Mouse (Mus musculus): Measurements from ENCODE around the gene Zbtb17. TPM values are rescaled to one million over a fixed set of nuclear protein-coding genes. Genes with fewer than 3 reads are reported as not detected.

Zbtb17 gene
- 10 to 100 TPM; 16.2 to 16.7 TPM for total RNA-seq (2021)
- long read RNA-seq, experiment 1, partial matches to known transcripts, result 2 of 10 reads
- long read RNA-seq, experiment 1, other reads (novel, unspliced or antisense), result 4 of 10 reads
- long read RNA-seq, experiment 2, transcript Zbtb17-201 (16 exons, 2,722 nt), result major isoform, 17 of 25 reads
- long read RNA-seq, experiment 2, partial matches to known transcripts, result 5 of 25 reads
- long read RNA-seq, experiment 2, other reads (novel, unspliced or antisense), result 3 of 25 reads

DNA sequence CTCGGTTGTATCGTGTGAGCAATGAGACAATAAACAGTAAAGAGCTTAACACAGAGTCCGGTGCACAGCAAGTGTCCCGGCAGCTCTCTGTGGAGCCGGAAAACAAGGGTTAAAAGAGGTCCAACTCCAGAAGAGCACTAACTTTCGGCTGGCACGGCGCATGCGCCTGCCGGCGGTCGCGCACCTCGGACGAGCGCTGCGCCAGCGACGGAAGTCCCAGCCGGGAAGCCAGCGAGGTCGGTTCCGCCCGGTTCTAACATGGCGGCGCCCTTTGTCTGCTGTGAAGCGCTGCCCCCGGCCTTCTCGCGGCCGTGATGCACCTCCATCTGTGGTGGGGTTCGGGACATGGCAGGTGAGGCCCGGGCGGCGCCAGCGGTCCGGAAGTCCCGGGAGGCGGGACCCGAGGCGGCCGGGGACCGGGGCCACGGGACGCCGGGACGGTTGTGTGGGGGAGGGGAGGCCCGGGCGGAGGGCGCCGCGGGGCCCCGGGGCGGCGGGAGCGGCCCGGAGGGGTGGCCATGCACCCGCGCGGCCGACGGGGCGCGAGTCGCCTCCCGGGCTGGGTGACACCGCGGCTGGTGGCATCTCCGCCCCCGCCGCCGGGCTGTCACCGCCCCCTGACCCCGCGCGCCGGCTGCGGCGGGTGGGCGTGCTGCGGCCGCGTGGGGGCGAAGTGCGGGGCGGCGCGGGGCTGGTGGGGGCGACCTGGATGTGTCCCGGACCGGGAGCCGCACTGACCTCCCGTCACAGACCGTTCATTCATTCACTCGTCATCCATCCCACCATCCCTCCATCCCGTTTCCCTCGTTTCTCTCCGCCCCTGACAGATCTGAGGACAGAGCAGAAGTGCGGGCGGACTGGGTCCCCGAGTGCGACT, at the start of gene Zbtb17:
Gene Zbtb17 (plus strand): TSS at position 204 of the 877 bp plus-strand sequence.
- peak; percentile 90 for DNase-seq
- intact Hi-C loops (cut with DNase I; ENCODE audit: low total_unique reads), result no loop called here

GRCm38 (mm10) chr4:141394751-141395150, 49.7 kb upstream of the Zbtb17 start:
- no peak for DNase-seq
- intact Hi-C loops (cut with DNase I; ENCODE audit: low total_unique reads), result no loop called here

GRCm38 (mm10) chr4:141397861-141398260, 46.6 kb upstream of the Zbtb17 start:
- intact Hi-C loops (cut with DNase I; ENCODE audit: low total_unique reads), result no loop called here
- no peak for DNase-seq

DNA sequence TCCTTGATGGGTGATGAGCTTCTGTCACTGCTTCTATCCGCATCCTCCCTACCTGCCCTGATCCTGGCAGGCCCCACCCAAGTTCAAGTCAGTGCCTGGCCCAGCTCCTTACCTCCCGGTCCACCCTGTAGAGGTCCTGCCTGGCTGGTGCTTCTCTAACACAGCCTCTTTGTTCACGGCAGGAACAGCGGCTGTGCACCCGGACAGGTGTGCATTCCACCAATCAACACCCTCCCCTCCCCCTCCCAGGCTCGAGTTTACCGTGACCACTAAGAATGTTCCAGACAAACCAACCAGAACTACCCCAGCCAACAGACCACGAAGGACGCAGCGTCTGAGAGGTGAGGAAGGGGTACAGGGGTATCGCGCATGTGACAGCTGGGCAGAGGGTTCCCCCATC, 45.9 kb upstream of the Zbtb17 start, which contains the start of gene Clcnka:
Gene Clcnka (minus strand): TSS at position 180 of the 400 bp plus-strand sequence.
- intact Hi-C loops (cut with DNase I; ENCODE audit: low total_unique reads), result no loop called here
- DNase-seq, result no peak

GRCm38 (mm10) chr4:141400171-141400570, 44.3 kb upstream of the Zbtb17 start:
- no peak for DNase-seq
- intact Hi-C loops (cut with DNase I; ENCODE audit: low total_unique reads), result no loop called here

GRCm38 (mm10) chr4:141404518-141405313, 39.7 kb upstream of the Zbtb17 start:
- peak; percentile 80 for DNase-seq
- intact Hi-C loops (cut with DNase I; ENCODE audit: low total_unique reads), result loop anchor here (2.0 kb wide), 1 partner anchor 170 kb away; no protein-coding TSS in a partner anchor

GRCm38 (mm10) chr4:141405314-141405622, 39.2 kb upstream of the Zbtb17 start:
- no peak for DNase-seq
- intact Hi-C loops (cut with DNase I; ENCODE audit: low total_unique reads), result loop anchor here (2.0 kb wide), 1 partner anchor 170 kb away; no protein-coding TSS in a partner anchor

- intact Hi-C loops (cut with DNase I; ENCODE audit: low total_unique reads), result no loop called here
- DNase-seq, result peak; percentile 62
Observed at GRCm38 (mm10) chr4:141406516-141407299, 37.7 kb upstream of the Zbtb17 start.

GRCm38 (mm10) chr4:141408577-141408976, 35.9 kb upstream of the Zbtb17 start:
- intact Hi-C loops (cut with DNase I; ENCODE audit: low total_unique reads), result no loop called here
- DNase-seq, result no peak

DNA sequence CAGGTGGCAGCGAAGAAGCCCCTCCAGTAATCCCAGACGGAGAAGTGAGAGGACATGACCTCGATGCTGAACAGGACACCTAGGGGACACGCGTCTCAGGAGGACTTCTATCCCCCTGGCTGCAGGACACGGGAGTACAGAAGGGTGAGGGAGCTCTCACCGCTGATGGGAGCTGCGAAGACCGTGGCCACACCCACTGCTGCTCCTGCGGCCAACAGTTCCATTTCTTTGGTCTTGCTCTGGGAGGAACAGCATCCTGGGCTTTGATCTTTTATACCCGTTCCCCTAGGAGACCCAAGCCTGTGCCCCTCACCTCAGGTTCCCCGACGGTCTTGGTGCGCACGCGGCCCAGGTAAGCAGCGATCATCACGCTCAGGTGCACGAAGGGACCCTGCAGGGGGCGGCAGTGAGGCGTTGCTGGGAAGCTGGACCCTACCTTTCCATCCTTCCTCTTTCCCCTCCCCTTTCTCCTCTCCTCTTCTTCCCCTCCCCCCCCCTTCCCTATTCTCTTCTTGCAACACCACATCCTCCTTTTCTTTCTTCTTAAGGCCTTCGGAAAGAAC, 32.9 kb upstream of the Zbtb17 start:
- intact Hi-C loops (cut with DNase I; ENCODE audit: low total_unique reads), result no loop called here
- no peak for DNase-seq

DNA sequence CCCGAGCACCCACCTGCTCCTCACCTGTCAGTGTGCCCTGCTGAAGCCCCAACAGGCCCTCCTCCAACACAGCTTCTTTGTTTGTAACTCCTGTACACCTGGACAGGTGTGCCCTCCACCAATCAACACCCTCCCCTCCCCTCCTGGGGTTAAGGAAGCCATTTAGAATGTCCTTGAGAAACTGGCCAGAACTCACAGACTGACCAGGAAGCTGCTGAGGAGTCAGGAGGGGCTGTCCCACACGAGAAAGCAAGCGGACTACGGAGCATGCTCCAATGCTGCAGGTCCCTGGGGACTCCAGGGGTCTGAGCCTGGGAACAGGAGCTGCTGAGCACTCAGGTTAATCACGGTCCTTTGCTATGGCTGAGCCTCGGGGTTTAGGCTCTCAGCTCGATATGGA, 28.5 kb upstream of the Zbtb17 start, which contains the start of gene Clcnkb:
Gene Clcnkb (minus strand): TSS at position 91 of the 400 bp plus-strand sequence.
- no peak for DNase-seq
- intact Hi-C loops (cut with DNase I; ENCODE audit: low total_unique reads), result no loop called here

DNA sequence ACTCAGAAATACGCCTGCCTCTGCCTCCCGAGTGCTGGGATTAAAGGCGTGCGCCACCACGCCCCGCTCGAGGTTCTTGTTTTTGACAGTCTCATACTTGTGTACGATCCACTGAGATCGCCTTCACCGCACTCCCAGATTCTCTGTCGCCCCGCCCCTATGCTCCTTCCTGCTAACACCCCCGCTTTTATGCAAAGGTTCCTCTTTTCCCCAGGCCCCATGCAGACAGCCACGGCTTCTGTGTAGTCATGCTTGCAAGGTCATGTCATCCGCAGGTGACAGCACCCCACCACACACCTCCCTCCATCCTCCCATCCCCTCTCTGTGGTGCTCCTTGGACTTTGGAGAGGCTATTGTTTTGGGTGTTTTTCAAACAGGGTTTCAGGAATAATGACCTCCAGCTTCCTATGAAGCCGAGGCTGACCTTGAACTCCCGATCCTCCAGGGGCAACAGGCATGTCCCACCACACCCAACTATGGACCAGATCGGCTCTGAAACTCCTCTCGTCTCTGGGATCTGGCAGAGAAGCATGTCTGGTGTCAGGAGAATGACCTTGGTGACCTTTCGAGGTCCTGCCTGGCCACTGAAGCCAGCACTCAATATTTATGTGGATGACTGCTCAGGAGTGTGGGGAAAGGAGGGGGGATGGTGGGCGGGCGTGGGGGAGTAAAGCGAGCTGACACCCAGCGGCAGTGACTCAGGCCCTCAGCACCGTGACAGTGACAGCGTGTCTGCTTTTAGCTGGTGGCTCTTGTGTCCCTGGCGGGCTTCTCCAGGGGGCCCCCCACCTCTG, 24.9 kb upstream of the Zbtb17 start:
- DNase-seq, result no peak
- intact Hi-C loops (cut with DNase I; ENCODE audit: low total_unique reads), result no loop called here

DNA sequence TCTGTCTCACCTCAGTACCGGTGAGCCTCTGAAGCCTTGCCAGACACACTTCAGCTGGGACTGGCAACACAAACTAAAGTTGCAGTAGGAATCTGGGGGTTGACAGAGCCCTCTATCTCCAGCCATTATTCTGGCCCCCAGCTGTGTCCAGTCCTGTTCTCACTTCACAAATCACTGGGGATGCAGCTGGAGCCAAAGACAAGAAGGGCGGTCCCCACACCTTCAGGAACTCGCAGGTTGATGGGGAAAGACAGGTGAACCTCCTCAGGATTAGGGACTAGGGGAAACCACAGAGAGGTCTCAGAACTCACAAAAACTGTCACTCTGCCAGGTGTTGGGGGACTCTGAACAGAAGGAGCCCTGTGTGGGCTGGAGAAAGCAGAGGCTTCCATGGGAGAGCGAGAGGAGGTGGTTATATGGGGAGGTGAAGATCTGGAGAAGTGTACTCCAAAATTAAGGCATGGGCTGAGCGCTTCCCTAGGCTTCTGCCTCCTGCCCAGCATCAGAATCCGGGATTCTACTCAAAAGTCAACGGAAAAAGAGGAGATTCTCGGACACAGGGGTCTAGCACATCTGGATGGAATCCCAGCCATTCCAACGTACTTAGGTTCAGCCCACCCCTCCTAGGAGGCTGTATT, 24.1 kb upstream of the Zbtb17 start, which contains the start of gene Hspb7:
Gene Hspb7 (plus strand): TSS at position 588 of the 638 bp plus-strand sequence.
- no peak for DNase-seq
- intact Hi-C loops (cut with DNase I; ENCODE audit: low total_unique reads), result no loop called here

- DNase-seq, result no peak
Observed at GRCm38 (mm10) chr4:141420886-141421285, 23.6 kb upstream of the Zbtb17 start.

GRCm38 (mm10) chr4:141421423-141421822, 23.0 kb upstream of the Zbtb17 start:
- DNase-seq, result peak; percentile 82
- intact Hi-C loops (cut with DNase I; ENCODE audit: low total_unique reads), result no loop called here

More at GRCm38 (mm10) chr4:141420886-141421285, 23.6 kb upstream of the Zbtb17 start:
- intact Hi-C loops (cut with DNase I; ENCODE audit: low total_unique reads), result no loop called here

DNA sequence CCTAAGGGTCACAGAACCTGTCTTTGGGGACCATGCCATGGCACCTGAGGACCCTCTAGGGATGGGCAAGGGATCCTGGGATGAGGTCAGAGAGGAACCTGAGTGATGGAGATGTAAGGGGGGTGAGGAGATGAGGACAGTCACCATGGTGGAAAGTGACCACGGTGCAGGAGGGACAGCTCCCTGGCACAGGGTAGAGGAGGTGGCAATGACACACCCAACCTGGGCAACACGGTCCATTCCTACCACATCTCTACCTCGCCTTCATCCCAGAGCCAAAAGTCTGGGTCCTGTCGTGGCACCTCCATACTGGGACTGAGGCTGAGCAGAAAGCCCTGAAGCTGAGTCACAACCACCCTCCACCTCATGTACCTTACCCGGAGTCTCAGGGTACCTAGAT, 21.6 kb upstream of the Zbtb17 start:
- DNase-seq, result no peak
- intact Hi-C loops (cut with DNase I; ENCODE audit: low total_unique reads), result no loop called here

GRCm38 (mm10) chr4:141423288-141423687, 21.2 kb upstream of the Zbtb17 start:
- DNase-seq, result no peak
- intact Hi-C loops (cut with DNase I; ENCODE audit: low total_unique reads), result no loop called here

Data from gastrocnemius, postnatal 14 days (tissue).